Mouse (Mus musculus) testis, adult 2 months (tissue): ENCODE measurements around the gene Ap2a2.

Experiments used
- CTCF ChIP-seq: fragments of 200-500 bp; IDR thresholded peaks from 2 replicates; pipeline ENCODE4 v1.5.1; 2012; ENCODE audit warnings: low read depth, mild to moderate bottlenecking, inconsistent platforms, low read length, moderate library complexity; ENCODE audit not compliant: control insufficient read depth, insufficient read depth, insufficient replicate concordance
- POLR2A ChIP-seq: fragments of 200-500 bp; IDR thresholded peaks from 2 replicates; pipeline ENCODE4 v1.6.1; 2012; ENCODE audit warnings: low read depth, mild to moderate bottlenecking, inconsistent platforms, low read length, moderate library complexity; ENCODE audit not compliant: control insufficient read depth

DNA sequence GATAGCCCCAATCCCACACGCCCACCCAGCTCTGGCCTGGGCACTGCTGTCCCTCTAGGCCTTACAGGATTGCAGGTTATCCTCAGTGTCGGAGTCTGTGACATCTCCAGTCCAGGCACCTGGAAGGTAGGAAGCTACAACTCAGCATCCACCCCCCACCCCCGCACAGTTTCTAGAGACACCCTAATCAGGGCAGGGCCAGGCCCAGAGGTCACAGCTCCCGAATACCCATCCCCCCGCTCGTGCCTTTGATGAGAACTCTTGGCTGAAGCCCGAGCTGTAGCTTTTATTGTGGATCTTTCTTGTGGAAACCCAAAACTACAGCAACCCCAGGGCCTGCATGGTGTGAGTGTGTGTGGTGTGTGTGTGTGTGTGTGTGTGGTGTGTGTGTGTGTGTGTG, 90.2 kb downstream of the Ap2a2 start:
- no peak for TF ChIP-seq POLR2A
- TF ChIP-seq CTCF: no peak
